Mouse (Mus musculus) macrophage (primary cell): ENCODE data around the gene Ccdc87. TPM values are rescaled to one million over a fixed set of nuclear protein-coding genes. Genes with fewer than 3 reads are reported as not detected.

Experiments
- H3K27ac ChIP-seq: fragments of 350-480 bp; formaldehyde crosslinking; 2 replicates; pipeline ENCODE4 v1.9.0; 2021
- H3K36me3 ChIP-seq: fragments of 350-480 bp; formaldehyde crosslinking; 2 replicates; pipeline ENCODE4 v1.9.0; 2021; ENCODE audit errors: inconsistent target
- H3K4me3 ChIP-seq: fragments of 350-480 bp; formaldehyde crosslinking; 2 replicates; pipeline ENCODE4 v1.9.0; 2021; ENCODE audit errors: inconsistent target
- H3K79me2 ChIP-seq: fragments of 350-480 bp; formaldehyde crosslinking; 2 replicates; pipeline ENCODE4 v1.9.0; 2021; ENCODE audit errors: inconsistent target
- WGBS: methylation state at CpG from one replicate; pipeline ENCODE4 v1.1.7; 2026; ENCODE audit warnings: inconsistent platforms; ENCODE audit not compliant: missing documents; 5-methylcytosine and 5-hydroxymethylcytosine counted together
- polyA plus RNA-seq: library from polyadenylated mRNA; stranded (reverse); fragments of 250-400 nt; gene quantifications from 3 replicates; pipeline ENCODE4 v1.2.4, GENCODE M21; 2018; ENCODE audit warnings: inconsistent platforms

Gene Ccdc87
- polyA plus RNA-seq, 1 experiment from 2014 or later: 0.10 TPM

GRCm38 (mm10) chr19:4817182-4817835 is 21.9 kb upstream of the Ccdc87 start:
- H3K4me3 ChIP-seq: no peak overlapping the region
- H3K27ac ChIP-seq: no peak overlapping the region
- WGBS: 100% methylated on average over 1 of the region's 1 CpGs
- H3K79me2 ChIP-seq: no peaks in the 10 kb centered on the region
- H3K36me3 ChIP-seq: no peaks in the 10 kb centered on the region

- H3K36me3 ChIP-seq: peaks cover 13% of the 10 kb centered on the region; the same call in 1 of the 2 replicates
- no peak overlapping the region for H3K27ac ChIP-seq
- H3K79me2 ChIP-seq: no peaks in the 10 kb centered on the region
- WGBS: 88% methylated on average over 5 of the region's 5 CpGs
- no peak overlapping the region for H3K4me3 ChIP-seq
Observed at GRCm38 (mm10) chr19:4820678-4821303, 18.4 kb upstream of the Ccdc87 start.

- H3K4me3 ChIP-seq: no peak overlapping the region
- 88% methylated on average over 16 of the region's 16 CpGs for WGBS
- H3K36me3 ChIP-seq: peaks cover 23% of the 10 kb centered on the region
Observed at GRCm38 (mm10) chr19:4828444-4829114, 10.6 kb upstream of the Ccdc87 start.

GRCm38 (mm10) chr19:4829156-4829555 is 10.0 kb upstream of the Ccdc87 start:
- 96% methylated on average over 7 of the region's 7 CpGs for WGBS
- H3K79me2 ChIP-seq: no peaks in the 10 kb centered on the region
- peaks cover 23% of the 10 kb centered on the region for H3K36me3 ChIP-seq
- no peak overlapping the region for H3K27ac ChIP-seq
- H3K4me3 ChIP-seq: no peak overlapping the region

More at GRCm38 (mm10) chr19:4828444-4829114, 10.6 kb upstream of the Ccdc87 start:
- Histone ChIP-seq H3K27ac (no peak overlapping the region), H3K79me2 (no peaks in the 10 kb centered on the region)

GRCm38 (mm10) chr19:4833977-4834376 is 5.2 kb upstream of the Ccdc87 start:
- H3K79me2 ChIP-seq: peaks cover 7% of the 10 kb centered on the region; the same call in 1 of the 2 replicates
- H3K27ac ChIP-seq: no peak overlapping the region
- no peak overlapping the region for H3K4me3 ChIP-seq
- peaks cover 7% of the 10 kb centered on the region for H3K36me3 ChIP-seq
- WGBS: 95% methylated on average over 8 of the region's 8 CpGs

GRCm38 (mm10) chr19:4836096-4836495 is 3.1 kb upstream of the Ccdc87 start:
- Histone ChIP-seq H3K27ac (no peak overlapping the region), H3K79me2 (peaks cover 7% of the 10 kb centered on the region; the same call in 1 of the 2 replicates), H3K4me3 (no peak overlapping the region), H3K36me3 (peaks cover 7% of the 10 kb centered on the region)
- WGBS: 76% methylated on average over 2 of the region's 2 CpGs

GRCm38 (mm10) chr19:4837049-4837448 is 2.1 kb upstream of the Ccdc87 start:
- Histone ChIP-seq H3K79me2 (peaks cover 7% of the 10 kb centered on the region; the same call in 1 of the 2 replicates), H3K36me3 (peaks cover 7% of the 10 kb centered on the region), H3K4me3 (no peak overlapping the region), H3K27ac (no peak overlapping the region)
- WGBS: 83% methylated on average over 4 of the region's 6 CpGs

GRCm38 (mm10) chr19:4838526-4839140 is 533 bp upstream of the Ccdc87 start:
- H3K4me3 ChIP-seq: peak overlapping the region; percentile 85
- no peak overlapping the region for H3K27ac ChIP-seq
- no peaks in the 10 kb centered on the region for H3K36me3 ChIP-seq
- WGBS: 21% methylated on average over 10 of the region's 10 CpGs
- peaks cover 7% of the 10 kb centered on the region; the same call in 1 of the 2 replicates for H3K79me2 ChIP-seq

- no peak overlapping the region for H3K4me3 ChIP-seq
- H3K79me2 ChIP-seq: peaks cover 7% of the 10 kb centered on the region; the same call in 1 of the 2 replicates
- 90% methylated on average over 9 of the region's 9 CpGs for WGBS
- no peaks in the 10 kb centered on the region for H3K36me3 ChIP-seq
- no peak overlapping the region for H3K27ac ChIP-seq
Observed at GRCm38 (mm10) chr19:4840848-4841247, 1.7 kb downstream of the Ccdc87 start.

GRCm38 (mm10) chr19:4842611-4843010 is 3.4 kb downstream of the Ccdc87 start:
- peaks cover 7% of the 10 kb centered on the region; the same call in 1 of the 2 replicates for H3K79me2 ChIP-seq
- H3K27ac ChIP-seq: no peak overlapping the region
- H3K36me3 ChIP-seq: no peaks in the 10 kb centered on the region
- WGBS: 83% methylated on average over 2 of the region's 2 CpGs
- H3K4me3 ChIP-seq: no peak overlapping the region

- no peaks in the 10 kb centered on the region for H3K79me2 ChIP-seq
- WGBS: 74% methylated on average over 2 of the region's 2 CpGs
- H3K4me3 ChIP-seq: no peak overlapping the region
- H3K27ac ChIP-seq: no peak overlapping the region
- no peaks in the 10 kb centered on the region for H3K36me3 ChIP-seq
Observed at GRCm38 (mm10) chr19:4845846-4846245, 6.7 kb downstream of the Ccdc87 start.

- Histone ChIP-seq H3K4me3 (no peak overlapping the region), H3K36me3 (no peaks in the 10 kb centered on the region), H3K27ac (no peak overlapping the region), H3K79me2 (no peaks in the 10 kb centered on the region)
- 32% methylated on average over 7 of the region's 7 CpGs for WGBS
Observed at GRCm38 (mm10) chr19:4847490-4847889, 8.3 kb downstream of the Ccdc87 start.

GRCm38 (mm10) chr19:4849800-4850199 is 10.6 kb downstream of the Ccdc87 start:
- Histone ChIP-seq H3K27ac (no peak overlapping the region), H3K36me3 (no peaks in the 10 kb centered on the region), H3K79me2 (no peaks in the 10 kb centered on the region), H3K4me3 (no peak overlapping the region)
- whole genome bisulfite sequencing: 87% methylated on average over 4 of the region's 4 CpGs

- H3K36me3 ChIP-seq: no peaks in the 10 kb centered on the region
- no peaks in the 10 kb centered on the region for H3K79me2 ChIP-seq
- WGBS: 82% methylated on average over 5 of the region's 5 CpGs
- H3K27ac ChIP-seq: no peak overlapping the region
- H3K4me3 ChIP-seq: no peak overlapping the region
Observed at GRCm38 (mm10) chr19:4850281-4850680, 11.1 kb downstream of the Ccdc87 start.
